Mouse (Mus musculus) spleen, postnatal 36 days (tissue): ENCODE data around the gene Rps6kb1.
"Not testable (repeated sequence)": the region's sequence is repeated elsewhere in the genome, so short reads cannot be mapped to it uniquely, and the experiment has no call there.

Source experiments
- DNase-seq, 2 experiments: peaks; one replicate each; pipeline ENCODE4 v3.0.0; 2022; ENCODE audit warnings: low spot score in 2 of 2, mixed read lengths in 1 of 2

Rps6kb1 gene

GRCm38 (mm10) chr11:86542851-86543250, 1.8 kb downstream of the Rps6kb1 start:
- no peak for DNase-seq

- no peak for DNase-seq
Observed at GRCm38 (mm10) chr11:86540476-86540845, 4.1 kb downstream of the Rps6kb1 start.

- DNase-seq, result no peak
Observed at GRCm38 (mm10) chr11:86539716-86540475, 4.7 kb downstream of the Rps6kb1 start.

GRCm38 (mm10) chr11:86538786-86539185, 5.8 kb downstream of the Rps6kb1 start:
- no peak for DNase-seq

- DNase-seq, result no peak
Observed at GRCm38 (mm10) chr11:86534201-86534910, 10.2 kb downstream of the Rps6kb1 start.

- not testable (repeated sequence) for DNase-seq
Observed at GRCm38 (mm10) chr11:86533302-86533701, 11.3 kb downstream of the Rps6kb1 start.

- DNase-seq, result peak in 1 of 2 experiments; percentile 18
Observed at GRCm38 (mm10) chr11:86532834-86533233, 11.8 kb downstream of the Rps6kb1 start.

- no peak for DNase-seq
Observed at GRCm38 (mm10) chr11:86527528-86527927, 17.1 kb downstream of the Rps6kb1 start.

- no peak for DNase-seq
Observed at GRCm38 (mm10) chr11:86519751-86520150, 24.9 kb downstream of the Rps6kb1 start.

GRCm38 (mm10) chr11:86517229-86517628, 27.4 kb downstream of the Rps6kb1 start:
- DNase-seq, result no peak

GRCm38 (mm10) chr11:86516620-86517019, 28.0 kb downstream of the Rps6kb1 start:
- DNase-seq, result no peak

- DNase-seq, result no peak
Observed at GRCm38 (mm10) chr11:86507991-86508390, 36.6 kb downstream of the Rps6kb1 start.

GRCm38 (mm10) chr11:86507334-86507733, 37.3 kb downstream of the Rps6kb1 start:
- DNase-seq, result no peak

- DNase-seq, result no peak
Observed at GRCm38 (mm10) chr11:86503121-86503520, 41.5 kb downstream of the Rps6kb1 start.

- DNase-seq, result no peak
Observed at GRCm38 (mm10) chr11:86500795-86501194, 43.8 kb downstream of the Rps6kb1 start.

GRCm38 (mm10) chr11:86497908-86498307, 46.7 kb downstream of the Rps6kb1 start:
- DNase-seq, result no peak

GRCm38 (mm10) chr11:86497356-86497755, 47.2 kb downstream of the Rps6kb1 start:
- no peak for DNase-seq

- DNase-seq, result no peak
Observed at GRCm38 (mm10) chr11:86490782-86491181, 53.8 kb downstream of the Rps6kb1 start.

GRCm38 (mm10) chr11:86484910-86485510, 59.6 kb downstream of the Rps6kb1 start:
- DNase-seq, result peak; percentile 27 to 39

GRCm38 (mm10) chr11:86484101-86484868, 60.3 kb downstream of the Rps6kb1 start, which contains the start of gene Rnft1:
Gene Rnft1 (plus strand): TSS chr11:86484657.
- peak; percentile 99 for DNase-seq

- no peak for DNase-seq
Observed at GRCm38 (mm10) chr11:86473576-86473975, 71.0 kb downstream of the Rps6kb1 start.

- DNase-seq, result no peak
Observed at GRCm38 (mm10) chr11:86472771-86473171, 71.8 kb downstream of the Rps6kb1 start.
